Mouse (Mus musculus) gastrocnemius, adult 2 months (tissue): Measurements from ENCODE around the gene Ndufs6. TPM values are rescaled to one million over a fixed set of nuclear protein-coding genes. Genes with fewer than 3 reads are reported as not detected.
A peak's percentile ranks its signal among the peaks of the same experiment; 100 is the strongest.

Experiments
- DNase-seq: peaks from one replicate; pipeline ENCODE4 v3.0.0; 2022
- H3K27ac ChIP-seq: fragments of 200-600 bp; 2 replicates; pipeline ENCODE4 v1.8.1; 2022; ENCODE audit warnings: mild to moderate bottlenecking
- H3K4me3 ChIP-seq: fragments of 200-600 bp; 2 replicates; pipeline ENCODE4 v1.8.1; 2022; ENCODE audit warnings: mild to moderate bottlenecking, moderate library complexity
- CTCF ChIP-seq: fragments of 200-600 bp; IDR thresholded peaks from 2 replicates; pipeline ENCODE4 v1.8.1; 2022; ENCODE audit warnings: antibody characterized with exemption, mild to moderate bottlenecking, moderate library complexity
- intact Hi-C: fragments of 180-260 bp; cut with DNase I; formaldehyde crosslinking; loops from one replicate; pipeline ENCODE4 v1.15.1; 2025
- total RNA-seq, 2 experiments: library from RNA; stranded (reverse); gene quantifications; 2 replicates each; pipeline ENCODE4 v1.2.3; 2021

The Ndufs6 gene
- total RNA-seq, 2 experiments from 2014 or later = 406 to 531 TPM

DNA sequence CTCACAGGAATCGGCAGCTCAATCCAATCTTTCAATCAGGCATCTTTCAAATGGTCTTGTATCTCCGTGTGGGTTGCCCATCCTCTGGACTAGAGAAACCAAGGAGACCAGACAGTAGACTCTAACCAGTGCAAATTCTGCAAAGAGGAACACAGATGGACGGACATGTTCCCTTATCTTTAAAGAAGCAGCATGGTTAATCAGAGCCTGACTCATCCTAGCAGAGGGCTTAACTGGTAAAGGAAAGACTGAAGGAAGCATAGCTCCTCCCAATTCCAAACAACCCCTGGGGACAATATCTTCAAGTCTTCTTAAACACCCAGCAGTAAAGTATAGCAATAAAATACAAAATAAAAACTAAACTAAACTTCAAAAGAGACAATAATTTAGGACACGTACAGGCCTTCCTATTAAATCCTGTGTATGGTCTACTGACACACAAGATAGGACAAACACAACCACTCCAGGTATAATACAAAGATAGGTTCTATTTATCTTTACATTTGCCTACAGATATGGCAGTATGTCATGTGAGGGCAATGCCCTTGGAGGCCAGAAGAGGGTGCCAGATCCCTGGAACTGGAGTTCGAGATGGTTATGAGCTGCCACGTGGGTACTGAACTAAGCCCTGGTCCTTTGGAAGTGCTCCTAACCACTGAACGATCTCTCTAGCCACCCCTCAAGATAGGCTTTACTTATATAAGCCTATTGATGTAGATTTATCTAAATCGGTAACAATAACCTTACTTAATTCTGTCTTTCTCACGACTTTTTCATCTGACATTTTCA, 17.0 kb upstream of the Ndufs6 start:
- Histone ChIP-seq H3K4me3 (no peak overlapping the region), H3K27ac (no peak overlapping the region)
- TF ChIP-seq CTCF = peak; percentile 30; the same call in 1 of the 2 replicates
- intact Hi-C loops = no loop called here
- no peak for DNase-seq

DNA sequence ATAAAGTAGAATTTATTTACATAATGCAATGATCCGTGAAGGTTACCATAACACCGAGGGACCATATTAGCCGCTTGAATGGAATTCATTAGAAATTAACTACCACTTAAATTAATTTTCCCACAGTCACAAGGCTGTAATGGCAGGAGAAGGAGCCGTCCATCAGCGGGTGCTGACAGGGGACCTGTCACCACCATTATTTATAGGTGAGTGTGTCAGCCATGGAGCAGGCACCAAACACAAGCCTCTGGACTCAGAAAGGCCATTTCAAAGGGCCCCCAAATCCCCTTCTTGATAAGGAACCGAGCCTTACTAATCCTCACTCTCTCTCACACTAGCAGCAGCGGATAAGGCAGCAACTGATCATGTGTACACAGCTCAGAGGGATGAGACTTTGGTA, 8.4 kb upstream of the Ndufs6 start:
- Histone ChIP-seq H3K4me3 (no peak overlapping the region), H3K27ac (no peak overlapping the region)
- no peak for DNase-seq
- intact Hi-C loops = no loop called here
- no peak for TF ChIP-seq CTCF

DNA sequence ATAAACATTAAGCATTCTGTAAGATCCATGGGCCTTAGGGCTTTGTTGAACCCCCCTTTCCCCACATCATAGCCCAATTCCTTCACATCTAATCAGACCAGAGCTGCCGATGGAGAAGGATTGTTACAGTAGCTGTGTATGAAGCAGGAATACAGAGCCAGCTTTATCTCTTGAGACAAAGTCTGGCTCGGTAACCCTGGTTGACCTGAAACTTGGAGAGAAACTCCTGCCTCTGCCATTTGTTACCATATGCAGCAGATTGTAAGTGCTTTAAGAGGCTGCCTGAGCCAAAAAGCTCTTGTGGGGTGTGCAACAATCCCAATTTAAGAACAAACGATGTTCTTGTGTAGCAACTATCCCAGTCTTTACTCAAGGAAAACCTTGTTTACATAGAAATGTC, 3.4 kb upstream of the Ndufs6 start:
- no peak for DNase-seq
- peak overlapping the region; percentile 86 for H3K4me3 ChIP-seq
- H3K27ac ChIP-seq = peak overlapping the region; percentile 93
- intact Hi-C loops = no loop called here
- TF ChIP-seq CTCF = no peak

DNA sequence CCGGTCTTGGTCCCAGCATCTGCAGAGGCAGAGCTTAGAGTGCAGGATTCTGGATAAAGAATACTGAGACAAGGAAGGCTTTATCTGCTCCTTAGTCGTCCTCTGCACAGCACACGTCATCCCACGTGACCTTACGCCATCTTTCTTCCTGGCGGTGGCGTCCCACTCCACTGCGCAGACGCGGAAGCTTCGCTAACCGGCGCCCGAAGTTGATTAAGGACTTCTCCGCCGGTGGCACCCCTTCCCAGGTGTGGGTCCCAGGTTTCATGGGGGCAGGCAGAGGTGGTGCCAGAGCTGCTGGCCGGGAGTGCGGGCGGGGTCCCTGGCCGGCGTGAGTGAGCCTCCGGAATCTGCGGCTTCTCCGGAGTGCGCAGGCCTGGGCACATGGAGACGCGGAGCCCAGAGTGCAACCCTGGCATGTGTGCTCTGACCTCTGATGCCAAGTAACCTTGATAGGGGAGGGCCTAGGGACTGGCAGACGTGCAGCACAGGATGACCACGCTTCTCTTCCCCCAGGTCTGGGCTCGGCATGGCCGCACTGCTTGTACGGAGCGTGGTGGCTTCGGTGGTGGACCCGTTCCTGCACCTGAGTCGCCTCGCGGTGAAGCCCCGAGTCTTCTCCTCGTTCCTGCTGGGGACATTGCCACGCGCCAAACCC, 2.6 kb upstream of the Ndufs6 start:
- intact Hi-C loops = no loop called here
- peak overlapping the region; percentile 93 for H3K27ac ChIP-seq
- peak overlapping the region; percentile 86 for H3K4me3 ChIP-seq
- TF ChIP-seq CTCF = no peak
- DNase-seq = peak; percentile 91

DNA sequence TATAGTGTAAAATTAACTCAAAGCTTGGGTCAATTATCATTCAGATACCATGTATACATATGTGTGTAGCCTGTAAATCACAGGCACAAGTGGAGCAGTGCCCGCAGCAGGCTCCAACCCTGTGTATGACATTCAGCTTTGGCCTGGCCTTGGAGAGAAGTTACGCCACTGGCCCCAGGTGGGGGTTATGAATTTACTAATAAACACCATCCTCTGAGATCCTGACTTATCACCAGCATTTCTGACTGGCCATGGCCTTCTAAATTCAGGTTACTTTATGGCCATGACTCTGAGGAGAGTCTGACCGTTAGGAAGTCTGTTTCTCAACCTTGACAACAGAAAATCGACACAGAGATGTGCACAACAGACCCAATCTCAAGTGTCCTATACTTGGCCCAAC, 4.9 kb downstream of the Ndufs6 start:
- intact Hi-C loops = no loop called here
- no peak for TF ChIP-seq CTCF
- Histone ChIP-seq H3K4me3 (no peak overlapping the region), H3K27ac (peak overlapping the region; percentile 72)
- no peak for DNase-seq

DNA sequence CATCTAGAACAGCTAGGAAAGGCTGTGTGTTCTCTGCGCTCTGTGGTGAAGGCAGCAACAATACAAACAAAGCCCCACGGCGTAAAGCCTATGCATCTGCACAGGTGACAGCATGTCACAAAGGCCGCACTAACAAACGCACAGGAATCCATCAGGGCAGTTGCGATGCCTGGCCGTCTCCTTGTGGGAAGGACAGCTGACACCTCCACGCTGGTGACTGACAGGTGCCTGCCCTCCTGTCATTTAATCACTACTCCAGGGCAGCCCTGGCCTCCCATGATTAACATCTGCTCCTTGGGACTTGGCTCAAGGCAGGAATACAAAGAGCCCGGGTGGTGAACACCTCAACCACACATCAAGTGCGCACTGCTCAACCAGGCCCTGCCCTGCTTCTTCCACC, 5.7 kb downstream of the Ndufs6 start:
- TF ChIP-seq CTCF = no peak
- peak; percentile 57 for DNase-seq
- H3K27ac ChIP-seq = peak overlapping the region; percentile 72
- H3K4me3 ChIP-seq = no peak overlapping the region
- intact Hi-C loops = no loop called here

DNA sequence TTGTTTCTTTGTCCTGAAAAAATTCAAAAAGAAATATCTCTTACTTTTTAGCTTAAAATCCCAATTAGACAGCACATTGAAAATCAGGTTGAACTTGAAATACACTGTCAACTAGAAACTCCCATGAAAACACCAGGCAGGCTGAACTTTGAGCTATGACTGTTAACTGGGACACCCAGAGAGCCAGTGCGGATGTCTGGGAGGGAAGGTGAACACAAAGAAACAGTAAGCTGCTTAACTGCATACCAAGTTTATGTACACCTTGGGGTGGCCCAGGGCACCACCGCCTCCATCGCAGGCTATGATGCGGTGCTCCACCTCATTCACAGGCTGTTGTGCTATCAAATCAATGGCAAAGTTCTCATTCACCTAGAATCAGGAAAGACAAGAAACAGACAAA, 8.3 kb downstream of the Ndufs6 start:
- Histone ChIP-seq H3K4me3 (no peak overlapping the region), H3K27ac (no peak overlapping the region)
- no peak for TF ChIP-seq CTCF
- DNase-seq = no peak
- intact Hi-C loops = no loop called here

DNA sequence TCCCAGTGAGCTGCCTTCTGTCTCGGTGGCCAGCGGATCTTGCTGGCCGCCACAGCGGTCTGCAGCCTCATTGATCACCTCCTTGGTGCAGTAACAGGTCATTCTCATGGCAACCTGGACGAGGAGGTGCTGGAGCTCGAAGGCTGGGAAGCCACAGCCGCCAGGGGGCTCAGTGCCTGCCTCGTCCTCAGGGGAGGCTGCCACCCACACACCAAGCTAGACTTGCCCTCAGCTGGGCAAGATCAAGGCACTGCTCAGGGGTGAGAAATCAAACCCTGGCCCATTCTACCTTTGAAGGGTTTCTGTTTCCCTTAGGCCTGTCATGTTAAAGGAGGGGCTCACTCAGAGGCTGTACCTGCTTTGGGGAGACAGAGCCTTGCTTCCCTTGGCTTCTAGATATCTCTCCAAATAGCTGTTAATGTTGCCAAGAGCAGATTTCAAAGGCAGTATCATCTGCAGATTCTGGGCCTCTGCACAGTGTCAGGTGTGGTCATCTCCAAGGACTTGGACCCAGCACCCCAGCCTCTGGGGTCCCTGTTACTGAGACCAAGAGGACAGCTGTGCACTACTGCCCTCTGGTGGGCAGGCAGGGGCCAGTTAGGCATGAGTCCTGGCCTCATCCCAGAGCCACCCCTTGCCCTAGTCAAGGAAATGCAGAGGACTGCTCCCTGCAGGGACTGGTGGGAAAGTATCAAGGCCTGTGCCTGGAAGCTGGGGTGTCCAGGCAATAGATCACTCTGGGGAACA, 18.0 kb downstream of the Ndufs6 start:
- TF ChIP-seq CTCF = peak; percentile 68
- peak; percentile 62 for DNase-seq
- intact Hi-C loops = no loop called here
- H3K27ac ChIP-seq = no peak overlapping the region
- H3K4me3 ChIP-seq = no peak overlapping the region

DNA sequence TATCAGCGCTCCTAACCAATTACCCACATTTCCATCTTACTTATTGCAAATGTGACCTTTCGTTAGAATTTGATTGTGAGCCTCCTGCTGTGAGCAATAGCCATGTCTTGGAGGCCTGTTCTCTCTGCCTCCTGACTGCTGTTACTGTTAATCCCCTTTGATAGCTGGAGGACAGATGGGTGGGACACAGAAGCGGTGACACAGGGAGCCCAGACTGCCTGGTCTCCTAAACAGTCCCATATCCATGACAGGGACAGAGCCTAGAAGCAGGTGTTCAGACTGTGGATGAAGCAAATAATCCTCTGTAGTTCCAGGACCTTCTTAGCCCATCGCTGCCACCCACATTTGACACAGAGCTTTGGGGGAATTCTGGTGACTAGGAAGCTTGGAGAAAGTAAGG, 21.9 kb downstream of the Ndufs6 start:
- Histone ChIP-seq H3K4me3 (no peak overlapping the region), H3K27ac (no peak overlapping the region)
- intact Hi-C loops = no loop called here
- no peak for DNase-seq
- no peak for TF ChIP-seq CTCF

DNA sequence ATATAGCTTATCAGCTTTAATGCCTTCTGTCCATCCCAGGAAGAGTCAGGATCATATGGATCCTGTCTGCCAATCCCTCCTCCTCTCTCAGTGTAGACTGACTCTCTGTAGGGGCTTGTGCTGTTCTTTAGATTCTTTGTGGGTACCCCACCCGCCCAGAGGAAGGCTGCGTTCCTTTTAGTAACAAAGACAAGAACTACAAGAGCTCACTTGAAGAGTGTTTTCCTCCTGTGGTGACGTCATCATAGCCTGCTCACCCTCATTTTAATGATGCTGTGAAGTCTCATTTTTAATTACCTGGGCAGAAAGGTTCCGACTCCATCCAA, 22.3 kb downstream of the Ndufs6 start:
- no peak for TF ChIP-seq CTCF
- intact Hi-C loops = no loop called here
- H3K27ac ChIP-seq = no peak overlapping the region
- H3K4me3 ChIP-seq = no peak overlapping the region
- DNase-seq = no peak

DNA sequence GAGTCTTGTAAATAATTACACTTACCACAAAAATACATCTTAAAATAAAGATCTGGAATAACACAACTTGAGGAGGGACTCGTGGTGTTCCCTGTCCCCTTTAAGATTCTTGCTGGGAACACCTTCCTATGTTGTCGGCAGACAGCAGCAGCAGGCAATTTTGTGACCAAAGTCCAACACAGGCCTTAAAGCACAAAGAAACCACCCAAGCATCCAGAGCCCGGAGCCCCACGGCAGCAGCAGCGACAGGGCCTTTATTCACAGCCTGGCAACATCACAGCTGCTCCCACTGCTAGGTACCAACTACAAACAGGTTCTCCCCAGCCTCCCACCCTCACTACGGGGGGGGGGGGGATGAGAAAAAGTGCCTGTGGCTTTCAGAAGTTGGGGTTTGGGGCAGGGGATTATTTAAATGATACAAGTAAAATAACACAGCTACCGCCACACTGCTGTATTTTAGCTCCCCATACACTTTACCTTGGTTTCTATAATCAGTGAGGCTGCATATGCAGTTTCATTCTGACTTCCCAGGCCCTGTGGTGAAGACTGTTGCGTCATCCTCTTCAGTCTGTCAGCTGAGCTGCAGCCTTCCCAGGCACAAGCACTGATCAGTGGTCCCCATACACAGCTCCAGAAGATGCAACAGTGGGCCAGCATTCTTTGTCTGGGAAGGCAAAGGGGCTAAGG, 22.8 kb downstream of the Ndufs6 start:
- TF ChIP-seq CTCF = no peak
- intact Hi-C loops = no loop called here
- DNase-seq = no peak
- Histone ChIP-seq H3K27ac (no peak overlapping the region), H3K4me3 (no peak overlapping the region)

DNA sequence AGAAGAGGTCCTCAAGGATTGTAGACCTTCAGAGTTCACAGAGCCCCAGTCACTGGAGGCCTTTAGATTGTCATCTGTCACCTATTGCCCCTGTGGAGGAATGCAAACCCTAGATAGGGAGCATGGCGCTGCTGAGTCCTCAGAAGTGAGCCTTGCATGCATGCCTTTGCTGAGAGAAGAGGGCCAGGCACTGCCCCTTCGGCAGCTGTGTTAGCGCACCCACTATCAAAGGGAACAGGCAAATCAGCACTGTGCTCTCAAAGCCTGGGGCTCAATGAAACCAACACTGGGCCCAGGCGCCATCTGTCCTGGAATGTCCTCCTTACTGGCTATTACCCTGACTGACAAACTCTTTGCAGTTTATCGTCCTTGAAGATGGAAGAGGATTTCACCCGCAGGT, 23.6 kb downstream of the Ndufs6 start:
- H3K27ac ChIP-seq = no peak overlapping the region
- intact Hi-C loops = no loop called here
- no peak for TF ChIP-seq CTCF

DNA sequence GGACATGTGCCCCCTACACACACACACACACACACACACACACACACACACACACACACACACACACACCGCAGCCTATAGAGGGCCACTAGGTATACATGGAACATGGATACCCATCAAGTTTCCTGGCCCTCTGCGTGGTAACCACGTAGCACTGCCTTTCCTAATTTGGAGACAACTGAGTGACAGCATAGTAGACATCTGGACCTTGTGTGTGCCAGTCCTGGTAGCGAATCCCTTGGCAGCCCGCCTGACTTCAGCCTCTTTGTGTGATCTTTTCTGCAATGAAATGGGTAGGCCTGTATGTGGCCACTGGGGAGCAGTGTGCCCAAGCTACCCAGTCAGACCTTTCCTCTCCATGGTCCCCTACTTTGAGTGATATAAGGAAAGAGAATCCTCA, 29.0 kb downstream of the Ndufs6 start:
- intact Hi-C loops = no loop called here
- Histone ChIP-seq H3K27ac (no peak overlapping the region), H3K4me3 (no peak overlapping the region)
- TF ChIP-seq CTCF = no peak
- no peak for DNase-seq

More for the DNA sequence above, 23.6 kb downstream of the Ndufs6 start:
- H3K4me3 ChIP-seq = no peak overlapping the region
- no peak for DNase-seq
